Mouse (Mus musculus) lung, embryonic 16.5 days (tissue): ENCODE measurements at regions not wholly inside any gene's neighbourhood (a gene's known extent, or its start where the extent isn't known, plus 50 kb on each side); places are given as distances from the start of the nearest gene placed in this dataset.

Experiments used
- ATAC-seq: fragments of 200-750 bp; cut with Nextera tagmentation; 2 replicates; pipeline ENCODE4 v1.8.0; 2017; ENCODE audit warnings: low read depth, mild to moderate bottlenecking, moderate library complexity
- H3K27ac ChIP-seq: fragments of 300-500 bp; sonication (generic); 2 replicates; pipeline ENCODE4 v1.5.1; 2014; ENCODE audit warnings: mild to moderate bottlenecking, control low read depth, low read length
- H3K27me3 ChIP-seq: fragments of 300-500 bp; sonication (generic); 2 replicates; pipeline ENCODE4 v1.6.1; 2014; ENCODE audit warnings: low read depth, low read length, mixed read lengths; ENCODE audit not compliant: control insufficient read depth, insufficient read depth
- H3K36me3 ChIP-seq: fragments of 300-500 bp; sonication (generic); 2 replicates; pipeline ENCODE4 v1.6.1; 2014; ENCODE audit warnings: low read length; ENCODE audit not compliant: control insufficient read depth, insufficient read depth
- H3K4me1 ChIP-seq: fragments of 300-500 bp; sonication (generic); replicated peaks from 2 replicates; pipeline ENCODE4 v1.6.1; 2014; ENCODE audit warnings: low read length, mixed read lengths; ENCODE audit not compliant: control insufficient read depth, insufficient read depth
- H3K4me2 ChIP-seq: fragments of 300-500 bp; sonication (generic); 2 replicates; pipeline ENCODE4 v1.6.1; 2014; ENCODE audit warnings: low read depth, low read length, control low read depth
- H3K4me3 ChIP-seq: fragments of 300-500 bp; sonication (generic); 2 replicates; pipeline ENCODE4 v1.5.1; 2014; ENCODE audit warnings: mild to moderate bottlenecking, low read length, control low read depth
- H3K9ac ChIP-seq: fragments of 300-500 bp; sonication (generic); 2 replicates; pipeline ENCODE4 v1.6.1; 2014; ENCODE audit warnings: low read length, control low read depth
- H3K9me3 ChIP-seq: fragments of 300-500 bp; sonication (generic); 2 replicates; pipeline ENCODE4 v1.6.1; 2016; ENCODE audit warnings: low read length; ENCODE audit not compliant: control insufficient read depth
- WGBS: fragments of 180-500 bp; shearing (Covaris S2); extraction: QIAGEN DNeasy Blood & Tissue Kit; methylation state at CpG from one replicate; pipeline ENCODE4 v1.1.7; 2014; 5-methylcytosine and 5-hydroxymethylcytosine counted together

- Histone ChIP-seq H3K27me3 (no peaks in the 10 kb centered on the region), H3K27ac (peak overlapping the region; percentile 36; the same call in 1 of the 2 replicates), H3K4me3 (no peak overlapping the region), H3K36me3 (no peaks in the 10 kb centered on the region), H3K9ac (no peak overlapping the region), H3K4me2 (no peak overlapping the region), H3K9me3 (no peaks in the 10 kb centered on the region), H3K4me1 (peaks cover 30% of the 10 kb centered on the region)
- no peak for ATAC-seq
- 46% methylated on average over 10 of the region's 10 CpGs for WGBS
Measured at GRCm38 (mm10) chr16:29816681-29817369, 237.7 kb downstream of the Opa1 start.

- H3K9me3 ChIP-seq, result no peaks in the 10 kb centered on the region
- WGBS, result 42% methylated on average over 7 of the region's 7 CpGs
- ATAC-seq, result no peak
Measured at GRCm38 (mm10) chr16:29818807-29819440, 239.8 kb downstream of the Opa1 start.

GRCm38 (mm10) chr16:29820704-29821103 is 241.6 kb downstream of the Opa1 start:
- Histone ChIP-seq H3K9me3 (no peaks in the 10 kb centered on the region), H3K4me1 (peaks cover 10% of the 10 kb centered on the region), H3K27me3 (no peaks in the 10 kb centered on the region), H3K36me3 (no peaks in the 10 kb centered on the region), H3K4me3 (no peak overlapping the region), H3K27ac (no peak overlapping the region), H3K9ac (no peak overlapping the region), H3K4me2 (no peak overlapping the region)
- no peak for ATAC-seq
- WGBS, result 70% methylated on average over 9 of the region's 9 CpGs

More at GRCm38 (mm10) chr16:29818807-29819440, 239.8 kb downstream of the Opa1 start:
- no peak overlapping the region for H3K27ac ChIP-seq
- H3K27me3 ChIP-seq, result no peaks in the 10 kb centered on the region
- no peak overlapping the region for H3K4me2 ChIP-seq
- H3K36me3 ChIP-seq, result no peaks in the 10 kb centered on the region
- H3K9ac ChIP-seq, result no peak overlapping the region
- peaks cover 21% of the 10 kb centered on the region for H3K4me1 ChIP-seq
- no peak overlapping the region for H3K4me3 ChIP-seq

DNA sequence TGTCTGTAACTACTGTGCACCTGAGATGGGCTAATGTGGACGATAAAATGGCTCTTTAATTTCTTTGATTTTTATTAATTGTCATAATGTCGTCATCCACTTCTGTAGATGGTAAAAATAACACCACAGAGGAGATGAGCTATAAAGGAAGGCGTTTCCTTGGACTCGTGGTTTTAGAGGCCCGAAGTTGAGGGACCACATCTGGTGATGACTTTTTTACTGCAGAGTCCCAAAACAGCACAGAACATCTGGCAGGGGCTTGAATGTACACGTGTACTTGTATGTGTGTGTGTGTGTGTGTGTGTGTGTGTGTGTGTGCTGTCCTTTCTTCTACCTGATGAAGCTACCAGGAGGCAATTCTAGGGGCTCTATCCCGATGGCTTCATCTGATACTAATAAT is 242.1 kb upstream of the Hes1 start:
- Histone ChIP-seq H3K4me1 (no peaks in the 10 kb centered on the region; the same call in 1 of the 2 replicates), H3K9me3 (no peaks in the 10 kb centered on the region), H3K4me3 (no peak overlapping the region), H3K4me2 (no peak overlapping the region), H3K36me3 (no peaks in the 10 kb centered on the region), H3K27me3 (no peaks in the 10 kb centered on the region), H3K9ac (no peak overlapping the region), H3K27ac (no peak overlapping the region)
- no peak for ATAC-seq
- 66% methylated on average over 7 of the region's 7 CpGs for WGBS

DNA sequence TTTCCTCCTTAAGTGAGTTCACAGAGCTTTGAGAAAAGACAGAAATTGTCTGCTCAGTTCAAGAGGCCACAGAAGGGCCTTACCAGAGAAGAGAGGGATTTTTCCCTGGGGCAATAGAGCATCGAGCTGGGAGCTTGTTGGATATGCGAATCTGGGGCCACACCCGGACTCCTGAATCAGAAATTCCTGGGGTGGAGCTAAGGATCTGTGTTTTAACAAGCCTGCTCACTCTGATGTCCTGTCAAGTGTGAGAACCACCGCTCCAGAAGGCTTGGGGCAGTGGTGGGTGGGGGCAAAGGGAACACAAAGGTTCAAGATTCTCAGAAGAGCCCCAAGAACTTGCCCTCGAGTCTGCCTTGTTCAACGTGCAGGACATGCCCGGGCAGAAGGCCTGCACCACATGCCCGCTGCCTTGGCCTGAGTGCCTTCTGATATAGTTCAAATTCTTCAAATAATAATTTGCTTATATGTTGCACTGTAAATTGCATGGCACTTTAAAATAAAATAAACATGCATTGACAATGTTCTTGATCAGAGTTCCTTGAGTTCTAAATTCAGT is 241.3 kb upstream of the Hes1 start:
- Histone ChIP-seq H3K9me3 (peaks cover 2% of the 10 kb centered on the region), H3K27me3 (no peaks in the 10 kb centered on the region), H3K4me1 (no peaks in the 10 kb centered on the region; the same call in 1 of the 2 replicates), H3K27ac (no peak overlapping the region), H3K36me3 (no peaks in the 10 kb centered on the region), H3K4me2 (no peak overlapping the region), H3K9ac (0 out of 2 replicates have a peak overlapping the region, but pooled peaks have one; percentile 24), H3K4me3 (no peak overlapping the region)
- 52% methylated on average over 8 of the region's 8 CpGs for WGBS
- no peak for ATAC-seq

- 85% methylated on average over 5 of the region's 5 CpGs for WGBS
Measured at GRCm38 (mm10) chr16:29826927-29827326, 237.3 kb upstream of the Hes1 start.

GRCm38 (mm10) chr16:29827776-29828175 is 236.4 kb upstream of the Hes1 start:
- Histone ChIP-seq H3K4me2 (no peak overlapping the region), H3K27me3 (no peaks in the 10 kb centered on the region), H3K9me3 (peaks cover 6% of the 10 kb centered on the region), H3K9ac (no peak overlapping the region), H3K27ac (no peak overlapping the region), H3K36me3 (no peaks in the 10 kb centered on the region), H3K4me3 (no peak overlapping the region), H3K4me1 (no peaks in the 10 kb centered on the region; the same call in 1 of the 2 replicates)
- 91% methylated on average over 1 of the region's 1 CpGs for WGBS
- ATAC-seq, result no peak

More at GRCm38 (mm10) chr16:29826927-29827326, 237.3 kb upstream of the Hes1 start:
- Histone ChIP-seq H3K27ac (no peak overlapping the region), H3K4me3 (no peak overlapping the region), H3K27me3 (no peaks in the 10 kb centered on the region), H3K36me3 (no peaks in the 10 kb centered on the region), H3K4me2 (no peak overlapping the region), H3K9me3 (peaks cover 6% of the 10 kb centered on the region), H3K9ac (no peak overlapping the region), H3K4me1 (no peaks in the 10 kb centered on the region; the same call in 1 of the 2 replicates)
- no peak for ATAC-seq

DNA sequence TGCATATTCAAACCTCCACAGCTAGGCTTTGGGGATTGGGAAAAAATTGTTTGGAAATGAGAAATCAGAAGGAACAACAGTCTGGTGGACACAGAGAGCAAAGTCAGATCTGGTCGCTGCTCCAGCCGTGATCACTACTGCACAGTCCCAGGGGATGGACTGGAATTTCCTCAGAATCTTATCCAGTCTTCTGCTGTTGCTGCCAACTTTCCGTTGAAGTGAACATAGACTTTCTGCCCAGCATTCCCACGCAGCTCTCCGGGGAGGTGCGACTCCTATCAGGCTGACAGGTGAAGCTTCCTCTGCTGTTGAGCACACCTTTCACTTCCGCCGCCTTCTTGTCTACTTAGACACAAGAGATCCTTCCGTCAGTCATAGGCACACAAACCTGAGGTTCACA is 234.7 kb upstream of the Hes1 start:
- no peaks in the 10 kb centered on the region for H3K4me1 ChIP-seq
- ATAC-seq, result no peak
- H3K27me3 ChIP-seq, result no peaks in the 10 kb centered on the region
- no peak overlapping the region for H3K4me2 ChIP-seq
- H3K4me3 ChIP-seq, result no peak overlapping the region
- no peak overlapping the region for H3K27ac ChIP-seq
- H3K9me3 ChIP-seq, result peaks cover 6% of the 10 kb centered on the region
- H3K9ac ChIP-seq, result no peak overlapping the region
- 83% methylated on average over 9 of the region's 9 CpGs for WGBS
- H3K36me3 ChIP-seq, result no peaks in the 10 kb centered on the region

- H3K4me3 ChIP-seq, result no peak overlapping the region
- H3K36me3 ChIP-seq, result no peaks in the 10 kb centered on the region
- H3K4me1 ChIP-seq, result no peaks in the 10 kb centered on the region
- peaks cover 6% of the 10 kb centered on the region for H3K9me3 ChIP-seq
- H3K27ac ChIP-seq, result no peak overlapping the region
- no peak overlapping the region for H3K9ac ChIP-seq
- no peaks in the 10 kb centered on the region for H3K27me3 ChIP-seq
- ATAC-seq, result no peak
- H3K4me2 ChIP-seq, result no peak overlapping the region
Measured at GRCm38 (mm10) chr16:29830101-29830500, 234.1 kb upstream of the Hes1 start.
